Mouse (Mus musculus) cerebellum, adult 11-12 months (tissue): ENCODE results near the gene Lrig2.

Source experiments
- DNase-seq: peaks from one replicate; pipeline ENCODE4 v3.0.0; 2022

The Lrig2 gene

GRCm38 (mm10) chr3:104360325-104360724 lies 151.4 kb downstream of the Lrig2 start:
- no peak for DNase-seq

- DNase-seq, result no peak
Observed at GRCm38 (mm10) chr3:104359225-104360135, 152.2 kb downstream of the Lrig2 start.

- DNase-seq, result no peak
Observed at GRCm38 (mm10) chr3:104358747-104359146, 153.0 kb downstream of the Lrig2 start.

- DNase-seq, result peak; percentile 86
Observed at GRCm38 (mm10) chr3:104356106-104356505, 155.6 kb downstream of the Lrig2 start.

GRCm38 (mm10) chr3:104353884-104354283 lies 157.8 kb downstream of the Lrig2 start:
- DNase-seq, result no peak

- no peak for DNase-seq
Observed at GRCm38 (mm10) chr3:104352358-104353060, 159.2 kb downstream of the Lrig2 start.

GRCm38 (mm10) chr3:104350253-104350945 lies 161.3 kb downstream of the Lrig2 start:
- DNase-seq, result no peak

GRCm38 (mm10) chr3:104349847-104350228 lies 161.9 kb downstream of the Lrig2 start:
- no peak for DNase-seq

GRCm38 (mm10) chr3:104349203-104349846 lies 162.4 kb downstream of the Lrig2 start:
- DNase-seq, result no peak
